Mouse (Mus musculus): Measurements from ENCODE around the gene Mad2l2. TPM values are rescaled to one million over a fixed set of nuclear protein-coding genes. Genes with fewer than 3 reads are reported as not detected.

Gene Mad2l2
- polyA plus RNA-seq, 1 experiment: 111 TPM

DNA sequence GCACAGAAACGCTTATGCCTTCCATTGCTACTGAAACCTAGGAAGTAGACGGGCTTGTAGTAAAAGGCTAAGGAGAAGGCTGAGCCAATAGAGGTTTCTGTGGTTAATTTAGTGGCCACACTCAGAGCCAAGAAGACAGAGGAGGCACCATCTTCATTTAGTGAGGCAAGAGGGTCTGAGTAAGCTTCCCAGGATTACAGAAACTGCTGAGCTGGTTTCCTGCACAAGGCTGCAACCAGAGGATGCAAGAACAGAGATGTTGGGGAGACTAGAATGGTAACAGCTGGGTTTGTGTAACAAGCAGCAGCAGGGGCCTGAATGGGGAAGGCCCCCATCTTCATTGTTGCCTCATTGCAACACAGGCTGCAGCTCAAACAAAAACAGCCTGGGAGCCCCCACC, 1.5 kb upstream of the Mad2l2 start:
- no peak for DNase-seq (ENCODE audit: low read depth)
- no peak for TF ChIP-seq POLR2A (IDR thresholded peaks at IDR 0.05; ENCODE audit: borderline replicate concordance, extremely low read depth, insufficient read depth, insufficient read length, poor library complexity, severe bottlenecking)
- no peak for TF ChIP-seq CTCF (IDR thresholded peaks at IDR 0.05; ENCODE audit: borderline replicate concordance, extremely low read depth, insufficient read depth, insufficient read length)

DNA sequence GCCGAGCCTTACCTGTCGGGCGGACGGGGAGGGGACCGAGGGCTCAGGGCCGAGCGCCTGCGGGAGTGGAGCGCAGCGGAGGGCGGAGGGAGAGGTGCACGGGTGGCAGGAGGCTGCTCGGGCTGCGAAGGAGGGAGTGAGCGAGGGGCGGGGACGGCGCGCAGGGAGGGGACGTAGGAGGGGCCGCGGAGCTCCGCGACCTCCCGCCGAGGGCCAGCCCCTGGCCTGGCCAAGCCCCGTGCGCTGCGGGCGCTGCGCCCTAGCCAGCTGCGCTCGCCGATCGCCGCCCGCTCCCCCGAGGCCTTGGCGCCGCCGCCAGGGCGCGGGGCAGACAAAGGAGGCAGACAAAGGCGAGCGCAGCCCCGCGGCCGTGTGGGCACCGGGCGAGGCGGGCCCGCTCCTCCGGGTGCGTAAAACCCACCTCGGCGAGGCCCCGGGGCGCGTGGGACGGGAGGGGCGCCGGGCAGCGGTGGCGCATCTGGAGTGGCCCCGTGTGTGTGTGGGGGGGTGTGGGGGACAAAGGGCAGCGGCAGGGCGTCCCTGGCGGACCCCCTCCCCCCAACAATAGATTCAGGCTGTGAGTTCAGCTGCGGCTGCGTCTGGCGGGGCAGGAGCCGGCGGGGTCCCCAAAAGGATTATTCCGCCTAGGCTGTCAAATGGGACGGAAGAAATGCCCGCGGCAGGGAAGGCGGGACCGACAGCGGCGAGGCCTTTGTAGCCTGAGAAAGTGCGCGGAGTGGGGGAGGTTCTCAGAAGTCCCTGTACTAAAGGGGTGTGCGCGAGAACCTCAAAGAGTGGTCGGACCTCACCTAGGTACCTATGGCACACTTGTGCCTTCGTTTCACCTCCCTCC, 603 bp downstream of the Mad2l2 start, which contains the start of gene Draxin:
Gene Draxin (minus strand): TSS at position 138 of the 853 bp plus-strand sequence.
- peak; percentile 93 for DNase-seq (ENCODE audit: low read depth)
- TF ChIP-seq POLR2A (IDR thresholded peaks at IDR 0.05; ENCODE audit: borderline replicate concordance, extremely low read depth, insufficient read depth, insufficient read length, poor library complexity, severe bottlenecking) (peak; percentile 90), CTCF (IDR thresholded peaks at IDR 0.05; ENCODE audit: borderline replicate concordance, extremely low read depth, insufficient read depth, insufficient read length) (no peak)

DNA sequence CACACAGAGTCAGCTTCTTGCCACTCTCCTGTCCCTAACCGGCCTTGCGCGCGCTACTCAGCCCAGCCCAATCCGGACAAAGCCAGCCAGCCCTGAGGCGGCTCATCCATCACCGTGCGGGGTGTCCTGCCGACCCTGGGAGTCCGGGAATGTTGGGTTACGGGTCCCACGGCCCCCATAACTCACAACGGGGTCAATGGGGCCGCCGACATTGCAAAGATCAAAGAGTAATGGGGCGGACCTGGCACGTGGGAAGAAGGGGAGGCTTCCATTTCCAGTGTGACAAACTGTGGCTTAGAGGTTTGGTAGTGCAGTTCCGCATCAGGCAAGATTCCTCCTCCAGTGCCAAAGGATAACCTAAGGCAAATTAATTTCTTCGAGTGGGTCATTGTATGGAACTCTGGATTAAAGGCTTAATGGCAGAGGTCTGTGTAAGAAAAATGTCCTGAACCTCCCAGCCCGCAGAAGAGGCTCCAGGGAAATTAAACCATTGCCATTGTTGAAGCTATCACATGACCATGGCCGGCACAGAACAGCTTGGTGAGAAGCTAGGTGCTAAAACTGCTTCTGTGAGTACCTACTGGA, 1.4 kb downstream of the Mad2l2 start:
- DNase-seq (ENCODE audit: low read depth): peak; percentile 78
- no peak for TF ChIP-seq CTCF (IDR thresholded peaks at IDR 0.05; ENCODE audit: borderline replicate concordance, extremely low read depth, insufficient read depth, insufficient read length)
- TF ChIP-seq POLR2A (IDR thresholded peaks at IDR 0.05; ENCODE audit: borderline replicate concordance, extremely low read depth, insufficient read depth, insufficient read length, poor library complexity, severe bottlenecking): no peak

DNA sequence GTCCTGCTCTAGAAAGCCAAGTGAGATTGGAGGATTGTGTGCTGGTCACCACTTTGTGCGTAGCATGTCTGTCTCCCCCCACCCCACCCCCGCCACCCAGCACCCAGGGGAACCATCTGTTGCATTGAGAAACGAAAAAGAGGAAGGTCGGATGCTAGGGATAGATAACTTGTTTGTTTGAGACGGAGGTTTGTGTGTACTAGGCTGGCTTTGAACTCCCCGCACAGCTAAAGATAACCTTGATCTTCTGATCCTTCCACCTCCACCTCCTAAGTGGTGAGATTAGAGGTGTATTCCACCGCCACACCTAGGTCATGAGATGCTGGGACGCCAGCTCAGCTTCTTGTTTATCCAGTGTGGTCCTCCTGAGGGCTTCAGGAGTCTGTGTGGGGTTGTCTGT, 4.8 kb downstream of the Mad2l2 start:
- TF ChIP-seq CTCF (IDR thresholded peaks at IDR 0.05; ENCODE audit: borderline replicate concordance, extremely low read depth, insufficient read depth, insufficient read length) (no peak), POLR2A (IDR thresholded peaks at IDR 0.05; ENCODE audit: borderline replicate concordance, extremely low read depth, insufficient read depth, insufficient read length, poor library complexity, severe bottlenecking) (no peak)
- no peak for DNase-seq (ENCODE audit: low read depth)

GRCm38 (mm10) chr4:148137503-148137902, 7.3 kb downstream of the Mad2l2 start:
- TF ChIP-seq POLR2A (IDR thresholded peaks at IDR 0.05; ENCODE audit: borderline replicate concordance, extremely low read depth, insufficient read depth, insufficient read length, poor library complexity, severe bottlenecking): no peak
- TF ChIP-seq CTCF (IDR thresholded peaks at IDR 0.05; ENCODE audit: borderline replicate concordance, extremely low read depth, insufficient read depth, insufficient read length): no peak
- DNase-seq (ENCODE audit: low read depth): no peak

- no peak for DNase-seq (ENCODE audit: low read depth)
- no peak for TF ChIP-seq CTCF (IDR thresholded peaks at IDR 0.05; ENCODE audit: borderline replicate concordance, extremely low read depth, insufficient read depth, insufficient read length)
- no peak for TF ChIP-seq POLR2A (IDR thresholded peaks at IDR 0.05; ENCODE audit: borderline replicate concordance, extremely low read depth, insufficient read depth, insufficient read length, poor library complexity, severe bottlenecking)
Observed at GRCm38 (mm10) chr4:148139767-148140097, 9.5 kb downstream of the Mad2l2 start.

- TF ChIP-seq POLR2A (IDR thresholded peaks at IDR 0.05; ENCODE audit: borderline replicate concordance, extremely low read depth, insufficient read depth, insufficient read length, poor library complexity, severe bottlenecking) (peak; percentile 51; the same call in 1 of the 2 replicates), CTCF (IDR thresholded peaks at IDR 0.05; ENCODE audit: borderline replicate concordance, extremely low read depth, insufficient read depth, insufficient read length) (peak; percentile 65)
Observed at GRCm38 (mm10) chr4:148140098-148141011, 10.2 kb downstream of the Mad2l2 start.

GRCm38 (mm10) chr4:148143721-148144120, 13.5 kb downstream of the Mad2l2 start:
- TF ChIP-seq POLR2A (IDR thresholded peaks at IDR 0.05; ENCODE audit: borderline replicate concordance, extremely low read depth, insufficient read depth, insufficient read length, poor library complexity, severe bottlenecking) (no peak), CTCF (IDR thresholded peaks at IDR 0.05; ENCODE audit: borderline replicate concordance, extremely low read depth, insufficient read depth, insufficient read length) (no peak)

More at GRCm38 (mm10) chr4:148140098-148141011, 10.2 kb downstream of the Mad2l2 start:
- peak; percentile 96 for DNase-seq (ENCODE audit: low read depth)

GRCm38 (mm10) chr4:148147714-148148113, 17.5 kb downstream of the Mad2l2 start:
- no peak for TF ChIP-seq CTCF (IDR thresholded peaks at IDR 0.05; ENCODE audit: borderline replicate concordance, extremely low read depth, insufficient read depth, insufficient read length)
- no peak for TF ChIP-seq POLR2A (IDR thresholded peaks at IDR 0.05; ENCODE audit: borderline replicate concordance, extremely low read depth, insufficient read depth, insufficient read length, poor library complexity, severe bottlenecking)
- DNase-seq (ENCODE audit: low read depth): no peak

More at GRCm38 (mm10) chr4:148143721-148144120, 13.5 kb downstream of the Mad2l2 start:
- DNase-seq (ENCODE audit: low read depth): no peak

DNA sequence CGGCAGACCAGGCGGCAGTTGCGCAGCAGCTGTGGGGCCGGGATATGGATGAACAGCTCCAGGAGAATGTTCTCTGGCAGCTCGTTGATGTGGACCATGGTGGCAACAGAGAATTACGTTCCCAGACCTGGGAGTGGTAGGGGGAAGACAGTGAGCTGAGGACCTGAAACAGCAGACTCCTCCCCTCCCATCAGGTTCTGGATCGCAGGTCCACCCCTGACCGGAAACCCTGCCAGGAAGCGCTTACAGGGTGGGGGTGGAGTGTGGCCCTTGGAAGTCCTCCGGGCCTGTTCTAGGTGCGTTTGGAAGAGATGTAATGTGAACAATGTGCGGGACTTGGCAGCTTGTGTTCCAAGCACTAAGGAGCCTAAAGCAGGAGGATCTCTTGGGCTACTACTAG, 19.4 kb downstream of the Mad2l2 start:
- no peak for TF ChIP-seq POLR2A (IDR thresholded peaks at IDR 0.05; ENCODE audit: borderline replicate concordance, extremely low read depth, insufficient read depth, insufficient read length, poor library complexity, severe bottlenecking)
- TF ChIP-seq CTCF (IDR thresholded peaks at IDR 0.05; ENCODE audit: borderline replicate concordance, extremely low read depth, insufficient read depth, insufficient read length): no peak
- no peak for DNase-seq (ENCODE audit: low read depth)

- TF ChIP-seq CTCF (IDR thresholded peaks at IDR 0.05; ENCODE audit: borderline replicate concordance, extremely low read depth, insufficient read depth, insufficient read length) (no peak), POLR2A (IDR thresholded peaks at IDR 0.05; ENCODE audit: borderline replicate concordance, extremely low read depth, insufficient read depth, insufficient read length, poor library complexity, severe bottlenecking) (no peak)
- DNase-seq (ENCODE audit: low read depth): no peak
Observed at GRCm38 (mm10) chr4:148150242-148150641, 20.1 kb downstream of the Mad2l2 start.
